Mouse (Mus musculus) testis, postnatal 10 days (tissue): ENCODE results near the gene Timeless.
"Not testable (repeated sequence)": the region's sequence is repeated elsewhere in the genome, so short reads cannot be mapped to it uniquely, and the experiment has no call there.

Experiments
- DNase-seq: peaks from one replicate; pipeline ENCODE4 v3.0.0; 2021; ENCODE audit warnings: low spot score

Gene Timeless

GRCm38 (mm10) chr10:128231697-128232419 lies at the start of gene Timeless:
TSS of gene Timeless (plus strand) at chr10:128232065.
- DNase-seq = peak; percentile 93

- no peak for DNase-seq
These were observed 47.6 kb upstream of the Timeless start for GRCm38 (mm10) chr10:128184296-128184695.

GRCm38 (mm10) chr10:128185277-128185940 lies 46.5 kb upstream of the Timeless start:
- DNase-seq = no peak

GRCm38 (mm10) chr10:128185959-128186358 lies 45.9 kb upstream of the Timeless start:
- DNase-seq = peak; percentile 89

- DNase-seq = no peak
These were observed 44.7 kb upstream of the Timeless start for GRCm38 (mm10) chr10:128187181-128187605.

GRCm38 (mm10) chr10:128188242-128188877 lies 43.5 kb upstream of the Timeless start:
- DNase-seq = peak; percentile 86

- no peak for DNase-seq
These were observed 40.4 kb upstream of the Timeless start for GRCm38 (mm10) chr10:128191472-128191871.

- DNase-seq = not testable (repeated sequence)
These were observed 39.7 kb upstream of the Timeless start for GRCm38 (mm10) chr10:128192030-128192766.

- DNase-seq = no peak
These were observed 38.8 kb upstream of the Timeless start for GRCm38 (mm10) chr10:128193113-128193512.

- DNase-seq = peak; percentile 98
These were observed 37.8 kb upstream of the Timeless start, which contains the start of gene Gls2 for GRCm38 (mm10) chr10:128194024-128194550. TSS of gene Gls2 (plus strand) at chr10:128194457.

GRCm38 (mm10) chr10:128194551-128195461 lies 37.1 kb upstream of the Timeless start:
- no peak for DNase-seq

- DNase-seq = no peak
These were observed 30.0 kb upstream of the Timeless start for GRCm38 (mm10) chr10:128201856-128202255.

- no peak for DNase-seq
These were observed 26.9 kb upstream of the Timeless start for GRCm38 (mm10) chr10:128204941-128205340.

GRCm38 (mm10) chr10:128208326-128208725 lies 23.5 kb upstream of the Timeless start:
- DNase-seq = no peak

- DNase-seq = no peak
These were observed 22.4 kb upstream of the Timeless start for GRCm38 (mm10) chr10:128209311-128210009.

- no peak for DNase-seq
These were observed 21.7 kb upstream of the Timeless start for GRCm38 (mm10) chr10:128210131-128210530.

GRCm38 (mm10) chr10:128210954-128211353 lies 20.9 kb upstream of the Timeless start:
- DNase-seq = no peak

GRCm38 (mm10) chr10:128211390-128212108 lies 20.3 kb upstream of the Timeless start, which contains the start of gene Spryd4:
TSS of gene Spryd4 (minus strand) at chr10:128211807.
- DNase-seq = peak; percentile 94

- no peak for DNase-seq
These were observed 19.7 kb upstream of the Timeless start for GRCm38 (mm10) chr10:128212148-128212547.
